Mouse (Mus musculus): ENCODE data around the gene Rara. TPM values are rescaled to one million over a fixed set of nuclear protein-coding genes. Genes with fewer than 3 reads are reported as not detected.
"Not testable (repeated sequence)": the region's sequence is repeated elsewhere in the genome, so short reads cannot be mapped to it uniquely, and the experiment has no call there.

The Rara gene
- polyA plus RNA-seq, 1 experiment from 2014 or later = 53.5 TPM

DNA sequence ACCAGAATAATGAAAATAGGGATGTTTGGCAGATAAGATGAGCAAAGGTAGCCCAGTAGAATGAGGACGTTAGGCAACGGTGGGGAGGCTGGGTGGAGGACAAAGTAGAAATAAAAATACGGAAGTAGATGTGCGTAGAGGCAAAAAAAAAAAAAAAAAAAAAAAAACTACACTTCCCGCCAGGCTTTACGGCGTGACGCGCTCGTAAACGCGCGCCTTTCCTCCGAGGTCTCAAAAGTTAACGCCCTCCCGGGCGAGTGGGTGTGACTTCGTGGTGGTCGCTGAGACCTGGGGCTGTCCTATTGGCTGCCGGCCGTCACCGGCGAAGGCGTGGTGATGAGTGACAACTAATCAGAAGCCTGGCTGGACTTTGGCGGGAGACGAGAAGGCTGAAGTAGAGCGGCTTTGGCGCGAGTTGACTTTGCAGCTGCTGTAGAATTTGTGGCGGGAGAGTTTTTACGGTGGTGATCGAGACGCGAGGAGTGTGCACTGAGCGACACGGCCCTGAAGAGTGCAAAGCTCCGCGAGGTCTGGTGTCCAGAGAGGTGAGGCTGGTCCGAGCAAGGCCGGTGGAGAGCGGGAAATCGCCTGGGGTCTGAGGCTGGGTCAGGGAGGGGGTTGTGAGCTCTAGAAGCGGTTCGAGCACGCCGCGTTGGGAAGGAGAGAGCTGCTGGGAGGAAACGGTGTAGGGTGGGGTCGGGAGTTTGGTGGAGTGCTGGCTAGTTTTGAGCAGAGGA lies 20.0 kb upstream of the Rara start, which contains the start of gene Cdc6:
TSS of gene Cdc6 (plus strand) at position 365 of the 737 bp plus-strand sequence.
- peaks cover 27% of the 10 kb centered on the region for H3K4me1 ChIP-seq
- peak; percentile 97 for ATAC-seq (ENCODE audit: insufficient number of reproducible peaks, low FRiP score, low TSS enrichment, low read depth)
- H3K27me3 ChIP-seq = no peaks in the 10 kb centered on the region
- H3K9me3 ChIP-seq (replicated peaks) = no peaks in the 10 kb centered on the region
- peak within 1 kb of the TSS; percentile 48 for H3K9ac ChIP-seq
- H3K27ac ChIP-seq (replicated peaks) = peak within 1 kb of the TSS; percentile 44
- WGBS = under 1% methylated on average over 49 of the region's 49 CpGs
- peak within 1 kb of the TSS; percentile 97 for H3K4me2 ChIP-seq (replicated peaks)
- H3K4me3 ChIP-seq (replicated peaks) = peak within 1 kb of the TSS; percentile 60
- H3K36me3 ChIP-seq = peaks cover 17% of the 10 kb centered on the region

DNA sequence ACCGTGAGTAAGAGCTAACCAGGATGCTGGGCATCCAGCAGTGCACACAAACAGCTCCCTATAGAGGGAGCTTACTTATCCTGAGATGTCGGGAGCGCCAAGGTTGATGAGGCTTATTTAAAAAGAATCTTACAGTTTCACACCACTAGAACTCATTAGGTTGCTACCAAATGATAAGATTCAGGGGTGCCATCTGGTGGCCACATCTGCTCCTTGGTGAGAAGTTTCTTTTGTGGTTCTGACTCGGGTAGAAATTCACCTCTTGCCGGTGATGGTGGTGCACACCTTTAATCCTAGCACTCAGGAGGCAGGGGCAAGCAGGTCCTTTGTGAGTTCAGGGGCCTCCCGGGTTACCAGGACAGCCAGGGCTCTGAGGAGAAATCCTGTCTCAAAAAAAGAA lies 18.0 kb upstream of the Rara start:
- no peaks in the 10 kb centered on the region for H3K27me3 ChIP-seq
- no peak overlapping the region for H3K9ac ChIP-seq
- H3K9me3 ChIP-seq (replicated peaks) = no peaks in the 10 kb centered on the region
- 0 out of 2 replicates have a peak overlapping the region, but pooled peaks have one; percentile 10 for H3K4me3 ChIP-seq (replicated peaks)
- H3K4me2 ChIP-seq (replicated peaks) = peak overlapping the region; percentile 17
- H3K36me3 ChIP-seq = peaks cover 22% of the 10 kb centered on the region
- 34% methylated on average over 6 of the region's 6 CpGs for WGBS
- H3K4me1 ChIP-seq = peaks cover 22% of the 10 kb centered on the region
- ATAC-seq (ENCODE audit: insufficient number of reproducible peaks, low FRiP score, low TSS enrichment, low read depth) = no peak
- H3K27ac ChIP-seq (replicated peaks) = no peak overlapping the region

DNA sequence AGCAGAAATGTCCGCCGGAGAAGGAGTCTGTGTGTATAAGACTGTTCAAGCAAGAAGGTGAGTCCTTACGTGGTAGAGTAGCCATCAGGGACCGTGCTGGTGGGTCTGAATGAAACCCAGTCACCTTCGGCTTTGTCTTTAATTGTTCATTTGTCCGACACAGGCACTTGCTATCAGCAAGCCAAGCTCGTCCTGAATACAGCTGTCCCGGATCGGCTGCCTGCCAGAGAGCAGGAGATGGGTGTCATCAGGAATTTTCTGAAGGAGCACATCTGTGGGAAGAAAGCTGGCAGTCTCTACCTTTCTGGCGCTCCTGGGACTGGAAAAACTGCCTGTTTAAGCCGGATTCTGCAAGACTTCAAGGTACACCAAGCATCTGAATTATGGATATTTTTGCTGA lies 17.2 kb upstream of the Rara start:
- H3K4me3 ChIP-seq (replicated peaks) = no peak overlapping the region
- H3K9ac ChIP-seq = no peak overlapping the region
- H3K9me3 ChIP-seq (replicated peaks) = no peaks in the 10 kb centered on the region
- peaks cover 22% of the 10 kb centered on the region for H3K4me1 ChIP-seq
- H3K4me2 ChIP-seq (replicated peaks) = no peak overlapping the region
- 91% methylated on average over 11 of the region's 11 CpGs for WGBS
- no peaks in the 10 kb centered on the region for H3K27me3 ChIP-seq
- no peak for ATAC-seq (ENCODE audit: insufficient number of reproducible peaks, low FRiP score, low TSS enrichment, low read depth)
- H3K36me3 ChIP-seq = peaks cover 28% of the 10 kb centered on the region
- H3K27ac ChIP-seq (replicated peaks) = no peak overlapping the region

DNA sequence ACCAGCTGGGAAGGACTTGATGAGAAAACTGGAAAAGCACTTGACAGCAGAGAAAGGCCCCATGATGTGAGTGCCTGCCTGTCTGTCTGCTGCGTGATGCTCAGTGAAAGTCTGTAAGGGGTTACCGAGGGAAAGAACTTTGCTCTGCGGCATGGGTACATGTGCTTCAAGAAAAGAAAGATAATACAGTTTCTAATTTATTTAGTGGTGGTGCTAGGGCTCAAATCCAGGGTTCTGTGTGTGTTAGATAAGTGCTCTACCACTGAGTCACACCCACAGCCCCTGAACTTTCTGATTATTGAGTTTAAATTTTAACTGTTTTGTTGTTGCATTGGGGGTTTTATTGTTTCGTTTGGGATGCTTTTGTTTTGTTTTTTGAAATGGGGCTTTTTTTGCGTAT lies 16.1 kb upstream of the Rara start:
- no peak overlapping the region for H3K4me2 ChIP-seq (replicated peaks)
- no peak for ATAC-seq (ENCODE audit: insufficient number of reproducible peaks, low FRiP score, low TSS enrichment, low read depth)
- peaks cover 22% of the 10 kb centered on the region for H3K4me1 ChIP-seq
- H3K27ac ChIP-seq (replicated peaks) = no peak overlapping the region
- no peaks in the 10 kb centered on the region for H3K9me3 ChIP-seq (replicated peaks)
- H3K36me3 ChIP-seq = peaks cover 34% of the 10 kb centered on the region
- 87% methylated on average over 5 of the region's 5 CpGs for WGBS
- H3K9ac ChIP-seq = no peak overlapping the region
- no peaks in the 10 kb centered on the region for H3K27me3 ChIP-seq
- no peak overlapping the region for H3K4me3 ChIP-seq (replicated peaks)

DNA sequence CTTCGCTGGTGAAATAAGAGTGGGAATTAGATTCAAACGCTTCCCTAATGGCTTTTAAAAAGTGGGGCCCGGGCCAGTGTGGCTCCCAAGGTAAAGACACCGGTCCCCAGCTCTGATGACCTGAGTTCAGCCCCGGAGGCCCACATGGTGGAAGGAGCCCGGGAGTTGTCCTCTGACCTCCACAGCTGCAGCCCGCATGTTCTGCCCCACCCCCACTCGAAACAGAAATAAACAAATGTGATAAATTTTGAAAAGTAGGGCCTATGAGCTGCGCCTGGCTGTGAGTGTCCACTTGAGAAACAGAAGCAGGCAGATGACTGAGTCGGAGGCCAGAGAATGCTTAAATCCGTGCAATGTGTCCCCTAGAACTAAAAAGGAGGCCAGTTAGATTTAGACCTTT lies 13.4 kb upstream of the Rara start:
- 71% methylated on average over 11 of the region's 11 CpGs for WGBS
- no peak overlapping the region for H3K9ac ChIP-seq
- H3K36me3 ChIP-seq = peaks cover 55% of the 10 kb centered on the region
- H3K4me1 ChIP-seq = peaks cover 4% of the 10 kb centered on the region
- no peak overlapping the region for H3K27ac ChIP-seq (replicated peaks)
- H3K27me3 ChIP-seq = no peaks in the 10 kb centered on the region
- H3K4me2 ChIP-seq (replicated peaks) = no peak overlapping the region
- ATAC-seq (ENCODE audit: insufficient number of reproducible peaks, low FRiP score, low TSS enrichment, low read depth) = no peak
- H3K4me3 ChIP-seq (replicated peaks) = no peak overlapping the region
- no peaks in the 10 kb centered on the region for H3K9me3 ChIP-seq (replicated peaks)

DNA sequence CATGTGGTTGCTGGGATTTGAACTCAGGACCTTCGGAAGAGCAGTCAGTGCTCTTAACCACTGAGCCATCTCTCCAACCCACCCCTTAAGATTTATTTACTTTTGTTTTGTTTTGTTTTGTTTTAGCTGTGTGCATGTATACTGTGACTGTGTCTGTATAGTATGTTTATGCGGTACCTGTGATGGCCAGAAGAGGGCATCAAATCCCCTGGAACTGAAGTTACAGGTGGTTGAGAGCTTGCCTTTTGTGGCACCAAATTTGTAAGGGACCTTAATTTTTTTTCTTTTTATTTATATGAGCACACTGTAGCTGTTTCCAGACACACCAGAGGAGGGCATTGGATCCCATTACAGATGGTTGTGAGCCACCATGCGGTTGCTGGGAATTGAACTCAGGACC lies 11.2 kb upstream of the Rara start:
- peaks cover 49% of the 10 kb centered on the region for H3K36me3 ChIP-seq
- not testable (repeated sequence) for H3K4me3 ChIP-seq (replicated peaks); ATAC-seq (ENCODE audit: insufficient number of reproducible peaks, low FRiP score, low TSS enrichment, low read depth); H3K9ac ChIP-seq; H3K9me3 ChIP-seq (replicated peaks); H3K4me2 ChIP-seq (replicated peaks); H3K27ac ChIP-seq (replicated peaks); H3K4me1 ChIP-seq; H3K27me3 ChIP-seq
- 92% methylated on average over 3 of the region's 3 CpGs for WGBS

DNA sequence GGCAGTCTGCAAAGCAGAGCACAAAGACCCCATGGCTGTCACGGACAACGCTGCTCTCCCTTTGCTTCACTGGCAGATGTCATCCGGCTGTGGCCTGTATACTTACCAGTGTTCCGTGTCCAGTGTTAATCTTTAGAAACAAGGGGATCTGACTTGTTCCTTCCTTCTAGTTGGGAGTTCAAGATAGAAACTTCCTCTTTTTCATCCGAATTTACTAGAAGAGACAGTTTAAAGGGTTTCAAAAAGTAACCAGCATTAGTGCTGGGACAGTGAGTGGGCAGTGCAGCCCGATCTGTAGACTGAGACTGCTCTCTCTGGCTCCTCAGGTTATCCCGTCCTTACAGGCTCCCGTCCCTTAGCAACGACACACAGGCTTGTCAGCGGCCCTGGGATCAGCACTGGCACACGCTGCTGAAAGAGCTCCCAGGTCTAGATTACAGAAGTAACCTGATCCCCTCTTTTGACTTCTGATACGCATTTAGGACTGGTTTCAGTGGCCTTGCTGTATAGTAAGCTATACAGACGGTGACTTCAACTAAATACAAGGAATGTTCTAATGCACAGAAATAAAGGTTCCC lies 10.1 kb upstream of the Rara start:
- Histone ChIP-seq H3K27me3 (no peaks in the 10 kb centered on the region), H3K4me1 (peaks cover 10% of the 10 kb centered on the region), H3K27ac (replicated peaks) (no peak overlapping the region), H3K9ac (no peak overlapping the region), H3K36me3 (peaks cover 45% of the 10 kb centered on the region), H3K4me2 (replicated peaks) (no peak overlapping the region), H3K9me3 (replicated peaks) (no peaks in the 10 kb centered on the region), H3K4me3 (replicated peaks) (no peak overlapping the region)
- whole genome bisulfite sequencing = 56% methylated on average over 13 of the region's 13 CpGs
- ATAC-seq (ENCODE audit: insufficient number of reproducible peaks, low FRiP score, low TSS enrichment, low read depth) = no peak

DNA sequence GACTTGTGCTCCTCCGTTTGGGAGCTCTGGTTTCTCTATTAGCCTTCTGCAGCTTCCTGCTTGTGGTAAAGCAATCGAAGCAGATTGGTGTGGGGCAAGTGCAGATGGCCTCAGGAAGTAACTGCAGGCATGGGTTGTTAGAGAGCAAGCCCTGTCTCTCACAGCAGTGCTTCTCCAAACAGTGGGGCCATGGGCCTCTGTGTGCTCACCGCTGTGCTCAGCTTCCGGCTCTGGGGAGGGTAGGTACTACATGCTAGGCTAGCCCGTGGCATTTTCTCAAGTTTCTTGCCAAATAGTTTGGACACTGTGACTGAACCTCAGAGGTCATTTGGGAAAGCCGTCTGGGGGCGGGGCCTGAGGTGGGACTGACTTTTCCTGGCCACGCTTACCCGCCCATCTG lies 9.4 kb upstream of the Rara start:
- Histone ChIP-seq H3K4me3 (replicated peaks) (no peak overlapping the region), H3K9ac (no peak overlapping the region), H3K36me3 (peaks cover 40% of the 10 kb centered on the region), H3K27me3 (no peaks in the 10 kb centered on the region), H3K27ac (replicated peaks) (no peak overlapping the region), H3K4me1 (peaks cover 17% of the 10 kb centered on the region), H3K9me3 (replicated peaks) (no peaks in the 10 kb centered on the region), H3K4me2 (replicated peaks) (no peak overlapping the region)
- 56% methylated on average over 9 of the region's 9 CpGs for WGBS
- no peak for ATAC-seq (ENCODE audit: insufficient number of reproducible peaks, low FRiP score, low TSS enrichment, low read depth)

DNA sequence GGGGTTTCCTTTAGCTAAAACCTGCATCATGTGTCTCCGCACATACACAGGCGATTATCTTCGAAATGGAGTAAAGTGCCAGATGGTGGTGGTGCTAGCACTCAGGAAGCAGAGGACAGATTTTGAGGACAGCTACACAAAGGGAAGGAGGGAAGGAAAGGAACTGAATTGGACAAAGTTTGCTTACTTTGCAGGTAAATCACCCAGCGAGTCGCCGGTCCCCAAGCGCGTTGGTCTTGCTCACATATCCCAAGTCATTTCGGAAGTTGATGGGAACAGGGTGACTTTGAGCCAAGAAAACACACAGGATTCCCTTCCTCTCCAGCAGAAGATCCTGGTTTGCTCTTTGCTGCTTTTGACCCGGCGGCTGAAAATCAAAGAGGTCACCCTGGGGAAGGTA lies 8.6 kb upstream of the Rara start:
- Histone ChIP-seq H3K36me3 (peaks cover 40% of the 10 kb centered on the region), H3K9ac (no peak overlapping the region), H3K27me3 (no peaks in the 10 kb centered on the region), H3K4me3 (replicated peaks) (no peak overlapping the region), H3K9me3 (replicated peaks) (no peaks in the 10 kb centered on the region), H3K4me2 (replicated peaks) (no peak overlapping the region), H3K4me1 (peaks cover 25% of the 10 kb centered on the region), H3K27ac (replicated peaks) (no peak overlapping the region)
- ATAC-seq (ENCODE audit: insufficient number of reproducible peaks, low FRiP score, low TSS enrichment, low read depth) = no peak
- WGBS = 93% methylated on average over 11 of the region's 11 CpGs

DNA sequence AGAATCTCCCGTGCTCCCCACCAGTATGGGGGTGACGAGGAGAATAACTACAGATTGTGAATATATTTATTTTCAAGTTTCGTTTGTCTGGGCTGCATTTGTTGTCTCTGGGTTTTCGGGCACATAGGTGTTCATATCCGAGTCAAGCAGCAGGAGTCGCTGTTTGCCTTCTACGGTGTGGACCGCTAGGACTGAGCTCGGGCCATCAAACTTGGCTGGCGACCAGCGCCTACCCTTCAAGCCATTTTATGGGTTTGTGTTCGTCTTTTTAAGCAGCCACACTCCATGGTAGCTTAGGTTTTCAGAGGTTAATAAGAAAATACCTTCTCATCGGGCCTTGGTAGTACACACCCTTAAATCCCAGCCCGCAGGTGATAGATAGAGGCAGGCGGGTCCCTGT lies 5.8 kb upstream of the Rara start:
- H3K27me3 ChIP-seq; H3K9me3 ChIP-seq (replicated peaks); H3K27ac ChIP-seq (replicated peaks); H3K9ac ChIP-seq; ATAC-seq (ENCODE audit: insufficient number of reproducible peaks, low FRiP score, low TSS enrichment, low read depth): not testable (repeated sequence)
- 33% methylated on average over 15 of the region's 15 CpGs for WGBS
- H3K4me2 ChIP-seq (replicated peaks) = peak overlapping the region; percentile 34; the same call in 1 of the 2 replicates
- H3K4me1 ChIP-seq = peaks cover 52% of the 10 kb centered on the region
- H3K4me3 ChIP-seq (replicated peaks) = peak overlapping the region; percentile 20; the same call in 1 of the 2 replicates
- H3K36me3 ChIP-seq = peaks cover 24% of the 10 kb centered on the region; the same call in 1 of the 2 replicates

DNA sequence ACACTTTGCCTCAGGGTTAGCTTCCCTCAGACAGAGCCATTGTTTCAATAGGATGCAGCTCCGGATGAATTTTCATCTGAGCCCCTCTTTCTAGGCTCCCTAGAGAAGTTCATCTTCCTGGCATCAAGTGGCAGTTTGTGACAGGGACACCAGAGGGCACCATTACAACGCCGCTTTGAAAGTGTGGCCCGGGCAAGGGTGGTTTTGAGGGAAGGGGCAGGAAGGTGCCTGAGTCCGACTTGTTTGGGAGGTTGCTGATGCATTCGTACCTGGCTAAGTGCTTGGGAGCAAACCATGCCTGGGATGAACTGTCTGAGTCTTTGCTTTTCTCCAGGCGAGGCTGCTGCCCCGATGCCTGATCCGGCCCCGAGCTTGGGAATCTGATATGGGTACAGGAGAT lies 5.3 kb upstream of the Rara start:
- ATAC-seq (ENCODE audit: insufficient number of reproducible peaks, low FRiP score, low TSS enrichment, low read depth) = not testable (repeated sequence)

More for the DNA sequence above, 5.3 kb upstream of the Rara start:
- H3K27me3 ChIP-seq; H3K9me3 ChIP-seq (replicated peaks); H3K9ac ChIP-seq: not testable (repeated sequence)
- peaks cover 57% of the 10 kb centered on the region for H3K4me1 ChIP-seq
- H3K4me3 ChIP-seq (replicated peaks) = peak overlapping the region; percentile 20
- H3K27ac ChIP-seq (replicated peaks) = peak overlapping the region; percentile 94
- peak overlapping the region; percentile 34; the same call in 1 of the 2 replicates for H3K4me2 ChIP-seq (replicated peaks)
- H3K36me3 ChIP-seq = peaks cover 20% of the 10 kb centered on the region; the same call in 1 of the 2 replicates
- 12% methylated on average over 10 of the region's 10 CpGs for WGBS

Data from embryonic facial prominence, embryonic 15.5 days (tissue).